Mouse (Mus musculus): ENCODE results near the gene Wdr61.
"Not testable (repeated sequence)": the region's sequence is repeated elsewhere in the genome, so short reads cannot be mapped to it uniquely, and the experiment has no call there.

DNA sequence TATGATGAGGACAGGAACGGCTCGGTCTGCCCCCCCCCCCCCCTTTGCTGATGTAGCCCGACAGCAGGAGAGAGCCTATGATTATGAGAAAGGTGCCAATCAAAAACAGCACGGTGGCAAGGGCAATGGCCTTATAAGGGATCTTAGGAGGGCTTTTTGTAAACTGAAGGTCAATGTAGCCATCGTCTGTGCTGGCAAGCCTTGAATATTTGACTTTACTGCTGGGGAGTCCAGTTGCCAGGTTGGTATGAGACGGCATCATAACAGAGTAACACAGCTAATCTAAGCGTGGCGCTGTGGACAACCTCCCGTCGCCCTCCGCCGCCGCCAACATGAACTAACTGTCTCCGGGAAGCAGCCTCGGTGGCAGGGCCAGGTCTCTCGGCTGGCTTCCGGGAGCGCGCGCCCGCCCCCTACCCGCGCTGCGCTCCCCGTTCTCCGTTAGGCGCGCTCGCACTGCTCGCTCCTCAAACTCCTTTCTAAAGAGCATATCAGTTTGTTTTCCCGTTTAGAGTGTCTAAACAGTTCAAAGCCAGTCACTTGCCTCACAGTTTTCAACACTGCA lies 43.0 kb downstream of the Wdr61 start:
- peak; percentile 25; the same call in 1 of the 2 replicates for TF ChIP-seq CTCF (IDR thresholded peaks at IDR 0.05)
- not testable (repeated sequence) for TF ChIP-seq EP300 (IDR thresholded peaks at IDR 0.05)
